Mouse (Mus musculus): ENCODE measurements around the gene Pemt.

Pemt gene

GRCm38 (mm10) chr11:60048841-60049240 lies 2.6 kb upstream of the Pemt start:
- DNase-seq: no peak

GRCm38 (mm10) chr11:60045676-60046057 lies 622 bp downstream of the Pemt start:
- peak; percentile 19 for DNase-seq

GRCm38 (mm10) chr11:60044777-60045176 lies 1.5 kb downstream of the Pemt start:
- no peak for DNase-seq

GRCm38 (mm10) chr11:60042277-60042676 lies 4.0 kb downstream of the Pemt start:
- no peak for DNase-seq

GRCm38 (mm10) chr11:60036537-60037220 lies 9.6 kb downstream of the Pemt start:
- DNase-seq: no peak

GRCm38 (mm10) chr11:60034911-60035400 lies 11.3 kb downstream of the Pemt start:
- no peak for DNase-seq

GRCm38 (mm10) chr11:60034293-60034692 lies 12.0 kb downstream of the Pemt start:
- no peak for DNase-seq

GRCm38 (mm10) chr11:60032586-60033430 lies 13.5 kb downstream of the Pemt start:
- peak; percentile 61 for DNase-seq

GRCm38 (mm10) chr11:60030747-60031331 lies 15.4 kb downstream of the Pemt start:
- no peak for DNase-seq

- peak; percentile 26 for DNase-seq
Observed at GRCm38 (mm10) chr11:60029976-60030375, 16.3 kb downstream of the Pemt start.

GRCm38 (mm10) chr11:60027913-60028875 lies 18.1 kb downstream of the Pemt start:
- DNase-seq: no peak

GRCm38 (mm10) chr11:60027272-60027671 lies 19.0 kb downstream of the Pemt start:
- peak; percentile 93 for DNase-seq

GRCm38 (mm10) chr11:60026166-60026565 lies 20.1 kb downstream of the Pemt start:
- DNase-seq: no peak

GRCm38 (mm10) chr11:60021201-60021600 lies 25.1 kb downstream of the Pemt start:
- DNase-seq: no peak

- DNase-seq: no peak
Observed at GRCm38 (mm10) chr11:60016726-60017125, 29.6 kb downstream of the Pemt start.

GRCm38 (mm10) chr11:60011516-60011915 lies 34.8 kb downstream of the Pemt start:
- DNase-seq: no peak

- no peak for DNase-seq
Observed at GRCm38 (mm10) chr11:60009451-60009850, 36.8 kb downstream of the Pemt start.

GRCm38 (mm10) chr11:60005866-60006265 lies 40.4 kb downstream of the Pemt start:
- DNase-seq: no peak

GRCm38 (mm10) chr11:60004716-60005115 lies 41.6 kb downstream of the Pemt start:
- no peak for DNase-seq

GRCm38 (mm10) chr11:60003811-60004210 lies 42.5 kb downstream of the Pemt start:
- no peak for DNase-seq

GRCm38 (mm10) chr11:60001231-60001980 lies 44.9 kb downstream of the Pemt start:
- DNase-seq: no peak

GRCm38 (mm10) chr11:59994318-59994717 lies 52.0 kb downstream of the Pemt start:
- DNase-seq: no peak
